8 mouse cellular contexts compared by ENCODE assay signal in genomic region chr4:21879565-21880220, GRCm38 (mm10). TPM values are rescaled to one million over a fixed set of nuclear protein-coding genes. Genes with fewer than 3 reads are reported as not detected.
A peak's percentile ranks its signal among the peaks of the same experiment; 100 is the strongest.
DNase-seq lines count a peak whose midpoint lies in the region; ATAC-seq lines count a peak whose summit lies in the region.

Gene Coq3 (plus strand): TSS chr4:21879673.

- peak; percentile 91 for DNase-seq in ZHBTc4 (ENCODE audit: low read depth, low spot score)
- DNase-seq in gastrocnemius, adult 8-10 months (ENCODE audit: low spot score in 2 of 2) = peak; percentile 40 to 53
- DNase-seq in hindlimb bud, embryonic 11.5 days (ENCODE audit: extremely low spot score, low read depth, low spot score) = peak; percentile 24
- DNase-seq in left cerebral cortex, adult 8-10 months (ENCODE audit: low spot score in 2 of 2) = peak; percentile 80 to 82
- DNase-seq in right cerebral cortex, postnatal 10 days (ENCODE audit: low spot score in 2 of 2) = peak; percentile 91 to 92
- DNase-seq in urinary bladder, postnatal 25 days (ENCODE audit: low spot score) = peak; percentile 69

- ATAC-seq in common myeloid progenitor, adult 5-6 weeks (replicated peaks; ENCODE audit: low read depth, poor library complexity, severe bottlenecking) = peak; percentile 94

- no peaks in the 10 kb centered on the region for H3K27me3 ChIP-seq in megakaryocyte, embryonic 14.5 days (replicated peaks)

- H3K4me3 ChIP-seq in megakaryocyte, embryonic 14.5 days (replicated peaks) = peak within 1 kb of the TSS; percentile 95

- no peaks in the 10 kb centered on the region for H3K9me3 ChIP-seq in megakaryocyte, embryonic 14.5 days

- H3K4me1 ChIP-seq in megakaryocyte, embryonic 14.5 days = peaks cover 18% of the 10 kb centered on the region

- H3K36me3 ChIP-seq in megakaryocyte, embryonic 14.5 days (replicated peaks; ENCODE audit: low read length) = peaks cover 32% of the 10 kb centered on the region

RNA-seq across cellular contexts. Expression of gene Coq3, which starts in this region (rescaled TPM):
- 11.1 and 15.5 TPM in 2 replicates for total RNA-seq in common myeloid progenitor, adult 5-6 weeks (2017)
- 10 to 100 TPM; 14.5 to 16.2 (median 15.8) TPM for total RNA-seq in gastrocnemius, adult 8-10 months (2022)
- 10 to 100 TPM; 12.4 to 14.7 (median 13.7) TPM for total RNA-seq in left cerebral cortex, adult 8-10 months (2022)
- polyA plus RNA-seq in megakaryocyte, embryonic 14.5 days (2012; ENCODE audit: insufficient read depth, low replicate concordance) = 0.83 and 5.2 TPM in 2 replicates

Comparison
In these comparisons a context has a peak if more than half of its experiments do, and no peak if none do; other contexts are left out.
1. Peak in every context shown above with its lines: DNase-seq, ATAC-seq and H3K4me3 ChIP-seq.
2. DNase-seq: peak in every context shown above with its lines; median percentile 92 in right cerebral cortex, postnatal 10 days; 91 in ZHBTc4; 81 in left cerebral cortex, adult 8-10 months; 69 in urinary bladder, postnatal 25 days; 46 in gastrocnemius, adult 8-10 months; 24 in hindlimb bud, embryonic 11.5 days.